Mouse (Mus musculus) liver, embryonic 14.5 days (tissue): Measurements from ENCODE around the gene Chaf1b. TPM values are rescaled to one million over a fixed set of nuclear protein-coding genes. Genes with fewer than 3 reads are reported as not detected.

Experiments used
- ATAC-seq: fragments of 200-750 bp; cut with Nextera tagmentation; 2 replicates; pipeline ENCODE4 v1.8.0; 2017; ENCODE audit warnings: moderate number of reproducible peaks, mild to moderate bottlenecking, moderate library complexity; ENCODE audit not compliant: insufficient read depth
- DNase-seq, 3 experiments: peaks; one replicate each; pipeline ENCODE4 v3.0.0-alpha.2; 2012 to 2013; ENCODE audit warnings: low read depth in 3 of 3, low spot score in 3 of 3
- H3K27ac ChIP-seq: fragments of 300-500 bp; sonication (generic); 2 replicates; pipeline ENCODE4 v1.5.1; 2014; ENCODE audit warnings: moderate library complexity, mild to moderate bottlenecking, control low read depth, inconsistent platforms
- H3K27me3 ChIP-seq: fragments of 300-500 bp; sonication (generic); 2 replicates; pipeline ENCODE4 v1.6.1; 2014; ENCODE audit warnings: mild to moderate bottlenecking, low read length, moderate library complexity; ENCODE audit not compliant: control insufficient read depth, insufficient read depth
- H3K36me3 ChIP-seq: fragments of 300-500 bp; sonication (generic); replicated peaks from 2 replicates; pipeline ENCODE4 v1.6.1; 2014; ENCODE audit warnings: low read depth; ENCODE audit not compliant: control insufficient read depth, insufficient read depth
- H3K4me1 ChIP-seq, 2 experiments: fragments of 200-500 bp in 1 of 2; fragments of 300-500 bp in 1 of 2; sonication (generic) in 1 of 2; replicated peaks; 2 replicates each; pipeline ENCODE4 v1.6.1; 2012 to 2014; ENCODE audit warnings: antibody characterized with exemption in 1 of 2, inconsistent platforms in 1 of 2, low read length in 1 of 2; ENCODE audit not compliant: control insufficient read depth in 2 of 2, insufficient read depth in 2 of 2
- H3K4me2 ChIP-seq: fragments of 300-500 bp; sonication (generic); 2 replicates; pipeline ENCODE4 v1.6.1; 2014; ENCODE audit warnings: low read depth, mild to moderate bottlenecking, control low read depth, moderate library complexity
- H3K4me3 ChIP-seq, 2 experiments: fragments of 200-500 bp in 1 of 2; fragments of 300-500 bp in 1 of 2; sonication (generic) in 1 of 2; 2 replicates each; pipeline ENCODE4 v1.5.1; 2012 to 2014; ENCODE audit warnings: low read depth in 2 of 2, low read length in 2 of 2, mild to moderate bottlenecking in 2 of 2, control low read depth in 1 of 2, inconsistent platforms in 1 of 2, moderate library complexity in 1 of 2; ENCODE audit not compliant: insufficient read depth in 1 of 2
- H3K9ac ChIP-seq: fragments of 300-500 bp; sonication (generic); replicated peaks from 2 replicates; pipeline ENCODE4 v1.6.1; 2014; ENCODE audit warnings: mild to moderate bottlenecking, control low read depth, moderate library complexity
- H3K9me3 ChIP-seq: fragments of 300-500 bp; sonication (generic); 2 replicates; pipeline ENCODE4 v1.6.1; 2016; ENCODE audit warnings: low read length, mixed read lengths; ENCODE audit not compliant: control insufficient read depth
- CTCF ChIP-seq: IDR thresholded peaks from 2 replicates; pipeline ENCODE4 v1.5.1; 2016; ENCODE audit warnings: antibody characterized with exemption, low read depth, control low read depth
- EP300 ChIP-seq: IDR thresholded peaks from 2 replicates; pipeline ENCODE4 v1.6.1; 2016; ENCODE audit warnings: antibody characterized with exemption, low read depth
- WGBS: fragments of 180-500 bp; shearing (Covaris S2); extraction: QIAGEN DNeasy Blood & Tissue Kit; methylation state at CpG from one replicate; pipeline ENCODE4 v1.1.7; 2014; ENCODE audit not compliant: insufficient replicate concordance; 5-methylcytosine and 5-hydroxymethylcytosine counted together
- polyA plus RNA-seq, 2 experiments: library from polyadenylated mRNA; depleted of rRNA in 1 of 2; stranded (reverse) in 1 of 2; unstranded in 1 of 2; fragments of >200 nt; fragmentation: Nextera tagmentation in 1 of 2; extraction: Ambion mirVana in 1 of 2; gene quantifications; 2 replicates each; pipeline versions ENCODE4 v1.2.1 to v1.2.3; 2012 to 2014

Gene Chaf1b
- polyA plus RNA-seq, 2 experiments, result 24.3 to 55.0 TPM

- no peaks in the 10 kb centered on the region for H3K9me3 ChIP-seq
- 64% methylated on average over 17 of the region's 17 CpGs for WGBS
- no peak overlapping the region for H3K27ac ChIP-seq
- no peak for TF ChIP-seq CTCF
- TF ChIP-seq EP300, result no peak
- H3K4me1 ChIP-seq, result peaks cover 0 to under 1% of the 10 kb centered on the region in 2 experiments; a peak in 1 of 4 replicates
- peak in 1 of 3 experiments; percentile 16 for DNase-seq
- H3K4me3 ChIP-seq, result no peak overlapping the region
- no peaks in the 10 kb centered on the region for H3K36me3 ChIP-seq
- H3K27me3 ChIP-seq, result peaks cover 1% of the 10 kb centered on the region; the same call in 1 of the 2 replicates
- H3K4me2 ChIP-seq, result no peak overlapping the region
- H3K9ac ChIP-seq, result no peak overlapping the region
- ATAC-seq, result peak; percentile 62
These were observed 45.8 kb downstream of the Chaf1b start for GRCm38 (mm10) chr16:93929370-93930032.

- no peak for TF ChIP-seq CTCF
- Histone ChIP-seq H3K27me3 (peaks cover 6% of the 10 kb centered on the region), H3K4me2 (no peak overlapping the region), H3K36me3 (no peaks in the 10 kb centered on the region), H3K9ac (no peak overlapping the region), H3K9me3 (no peaks in the 10 kb centered on the region), H3K27ac (no peak overlapping the region), H3K4me1 (no peaks in the 10 kb centered on the region; a peak in 1 of 4 replicates), H3K4me3 (no peak overlapping the region)
- 59% methylated on average over 17 of the region's 17 CpGs for WGBS
- DNase-seq, result no peak
- ATAC-seq, result no peak
These were observed 48.8 kb downstream of the Chaf1b start for GRCm38 (mm10) chr16:93932185-93933168.

GRCm38 (mm10) chr16:93934588-93934987, 50.9 kb downstream of the Chaf1b start:
- 27% methylated on average over 13 of the region's 13 CpGs for WGBS
- ATAC-seq (no peak), DNase-seq (no peak)
- no peak overlapping the region for H3K4me3 ChIP-seq
- TF ChIP-seq EP300, result no peak
- no peak for TF ChIP-seq CTCF
- no peaks in the 10 kb centered on the region for H3K36me3 ChIP-seq
- H3K4me1 ChIP-seq, result no peaks in the 10 kb centered on the region; a peak in 1 of 4 replicates
- peaks cover 6% of the 10 kb centered on the region for H3K27me3 ChIP-seq
- H3K9ac ChIP-seq, result no peak overlapping the region
- no peak overlapping the region; the same call in 1 of the 2 replicates for H3K4me2 ChIP-seq
- no peak overlapping the region for H3K27ac ChIP-seq
- no peaks in the 10 kb centered on the region for H3K9me3 ChIP-seq

- no peak overlapping the region for H3K9ac ChIP-seq
- WGBS, result 19% methylated on average over 7 of the region's 7 CpGs
- no peaks in the 10 kb centered on the region for H3K9me3 ChIP-seq
- no peaks in the 10 kb centered on the region for H3K36me3 ChIP-seq
- no peaks in the 10 kb centered on the region; a peak in 1 of 4 replicates for H3K4me1 ChIP-seq
- TF ChIP-seq CTCF, result no peak
- no peak for TF ChIP-seq EP300
- ATAC-seq, result no peak
- peaks cover 6% of the 10 kb centered on the region for H3K27me3 ChIP-seq
- H3K4me3 ChIP-seq, result no peak overlapping the region
- DNase-seq, result no peak
- H3K4me2 ChIP-seq, result no peak overlapping the region; the same call in 1 of the 2 replicates
- no peak overlapping the region for H3K27ac ChIP-seq
These were observed 51.3 kb downstream of the Chaf1b start for GRCm38 (mm10) chr16:93935009-93935408.

- 4% methylated on average over 16 of the region's 16 CpGs for WGBS
- no peak for ATAC-seq
- Histone ChIP-seq H3K9ac (0 out of 2 replicates have a peak overlapping the region, but pooled peaks have one; percentile 27), H3K4me2 (peak overlapping the region; percentile 63), H3K36me3 (no peaks in the 10 kb centered on the region), H3K4me3 (peak overlapping the region; percentile 40 to 46), H3K27me3 (peaks cover 6% of the 10 kb centered on the region), H3K27ac (no peak overlapping the region), H3K9me3 (no peaks in the 10 kb centered on the region), H3K4me1 (no peaks in the 10 kb centered on the region)
- DNase-seq, result peak; percentile 43 to 50 (median 47)
- peak; percentile 77 for TF ChIP-seq CTCF
- no peak for TF ChIP-seq EP300
These were observed 54.7 kb downstream of the Chaf1b start for GRCm38 (mm10) chr16:93938400-93938846.
